Mouse (Mus musculus): ENCODE measurements around the gene Maml3.

The Maml3 gene

GRCm38 (mm10) chr3:52104636-52105151 is at the start of gene Maml3:
Gene Maml3 (minus strand): TSS chr3:52105076.
- in situ Hi-C loops (cut with MboI, MseI) = loop anchor here (5.0 kb wide), 1 partner anchor 93 kb away; no protein-coding TSS in a partner anchor

GRCm38 (mm10) chr3:52151155-52151554 is 46.3 kb upstream of the Maml3 start:
- in situ Hi-C loops (cut with MboI, MseI) = no loop called here

GRCm38 (mm10) chr3:52148301-52148700 is 43.4 kb upstream of the Maml3 start:
- in situ Hi-C loops (cut with MboI, MseI) = no loop called here

- in situ Hi-C loops (cut with MboI, MseI) = no loop called here
These were observed 40.0 kb upstream of the Maml3 start for GRCm38 (mm10) chr3:52144776-52145460.

GRCm38 (mm10) chr3:52143017-52143416 is 38.1 kb upstream of the Maml3 start:
- in situ Hi-C loops (cut with MboI, MseI) = no loop called here

- in situ Hi-C loops (cut with MboI, MseI) = no loop called here
These were observed 35.3 kb upstream of the Maml3 start for GRCm38 (mm10) chr3:52140162-52140561.

- in situ Hi-C loops (cut with MboI, MseI) = no loop called here
These were observed 20.5 kb upstream of the Maml3 start for GRCm38 (mm10) chr3:52125421-52125820.

- in situ Hi-C loops (cut with MboI, MseI) = no loop called here
These were observed 16.0 kb upstream of the Maml3 start for GRCm38 (mm10) chr3:52120858-52121257.

GRCm38 (mm10) chr3:52119216-52119615 is 14.3 kb upstream of the Maml3 start:
- in situ Hi-C loops (cut with MboI, MseI) = no loop called here

- in situ Hi-C loops (cut with MboI, MseI) = no loop called here
These were observed 10.5 kb upstream of the Maml3 start for GRCm38 (mm10) chr3:52115421-52115820.

- in situ Hi-C loops (cut with MboI, MseI) = no loop called here
These were observed 3.2 kb upstream of the Maml3 start for GRCm38 (mm10) chr3:52108027-52108426.

- in situ Hi-C loops (cut with MboI, MseI) = no loop called here
These were observed 280 bp upstream of the Maml3 start for GRCm38 (mm10) chr3:52105156-52105555.

- in situ Hi-C loops (cut with MboI, MseI) = loop anchor here (5.0 kb wide), 1 partner anchor 93 kb away; no protein-coding TSS in a partner anchor
These were observed 668 bp downstream of the Maml3 start for GRCm38 (mm10) chr3:52104208-52104607.

GRCm38 (mm10) chr3:52103531-52104181 is 1.2 kb downstream of the Maml3 start:
- in situ Hi-C loops (cut with MboI, MseI) = loop anchor here (5.0 kb wide), 1 partner anchor 94 kb away; no protein-coding TSS in a partner anchor

- in situ Hi-C loops (cut with MboI, MseI) = loop anchor here (5.0 kb wide), 1 partner anchor 94 kb away; no protein-coding TSS in a partner anchor
These were observed 2.0 kb downstream of the Maml3 start for GRCm38 (mm10) chr3:52102601-52103530.

GRCm38 (mm10) chr3:52101977-52102600 is 2.8 kb downstream of the Maml3 start:
- in situ Hi-C loops (cut with MboI, MseI) = loop anchor here (5.0 kb wide), 1 partner anchor 95 kb away; no protein-coding TSS in a partner anchor

GRCm38 (mm10) chr3:52101401-52101976 is 3.4 kb downstream of the Maml3 start:
- in situ Hi-C loops (cut with MboI, MseI) = loop anchor here (5.0 kb wide), 1 partner anchor 96 kb away; no protein-coding TSS in a partner anchor

GRCm38 (mm10) chr3:52100926-52101325 is 4.0 kb downstream of the Maml3 start:
- in situ Hi-C loops (cut with MboI, MseI) = loop anchor here (5.0 kb wide), 1 partner anchor 96 kb away; no protein-coding TSS in a partner anchor

GRCm38 (mm10) chr3:52100306-52100705 is 4.6 kb downstream of the Maml3 start:
- in situ Hi-C loops (cut with MboI, MseI) = loop anchor here (5.0 kb wide), 1 partner anchor 97 kb away; no protein-coding TSS in a partner anchor

- in situ Hi-C loops (cut with MboI, MseI) = no loop called here
These were observed 5.6 kb downstream of the Maml3 start for GRCm38 (mm10) chr3:52099286-52099685.
